Mouse (Mus musculus): ENCODE measurements at regions not wholly inside any gene's neighbourhood (a gene's known extent, or its start where the extent isn't known, plus 50 kb on each side); places are given as distances from the start of the nearest gene placed in this dataset.

GRCm38 (mm10) chr3:142965604-142966003 lies 83.8 kb upstream of the Pkn2 start:
- Histone ChIP-seq H3K4me2 (ENCODE audit: low read depth) (no peak overlapping the region), H3K4me3 (ENCODE audit: insufficient read depth in 1 of 2, low read depth in 2 of 2, low read length in 2 of 2) (no peak overlapping the region), H3K4me1 (replicated peaks; ENCODE audit: control insufficient read depth in 2 of 2, insufficient read depth in 2 of 2, low read length in 1 of 2) (no peaks in the 10 kb centered on the region), H3K27ac (no peak overlapping the region), H3K36me3 (replicated peaks; ENCODE audit: control insufficient read depth, insufficient read depth, low read depth) (no peaks in the 10 kb centered on the region), H3K27me3 (ENCODE audit: control insufficient read depth, insufficient read depth, low read length) (no peaks in the 10 kb centered on the region), H3K9ac (replicated peaks) (no peak overlapping the region), H3K9me3 (ENCODE audit: control insufficient read depth, low read length) (no peaks in the 10 kb centered on the region)
- TF ChIP-seq CTCF (IDR thresholded peaks at IDR 0.05; ENCODE audit: low read depth) (no peak), EP300 (IDR thresholded peaks at IDR 0.05; ENCODE audit: low read depth) (no peak)
- DNase-seq (ENCODE audit: low read depth in 3 of 3, low spot score in 3 of 3): no peak
- no peak for ATAC-seq (ENCODE audit: insufficient read depth)
- WGBS (ENCODE audit: insufficient replicate concordance): 58% methylated on average over 4 of the region's 4 CpGs

- no peak overlapping the region for H3K27ac ChIP-seq
- H3K36me3 ChIP-seq (replicated peaks; ENCODE audit: control insufficient read depth, insufficient read depth, low read depth): no peaks in the 10 kb centered on the region
- no peak for ATAC-seq (ENCODE audit: insufficient read depth)
- H3K4me2 ChIP-seq (ENCODE audit: low read depth): no peak overlapping the region
- no peak for DNase-seq (ENCODE audit: low read depth in 3 of 3, low spot score in 3 of 3)
- H3K9ac ChIP-seq (replicated peaks): no peak overlapping the region
- no peaks in the 10 kb centered on the region for H3K9me3 ChIP-seq (ENCODE audit: control insufficient read depth, low read length)
- 75% methylated on average over 4 of the region's 4 CpGs for WGBS (ENCODE audit: insufficient replicate concordance)
- no peak overlapping the region for H3K4me3 ChIP-seq (ENCODE audit: insufficient read depth in 1 of 2, low read depth in 2 of 2, low read length in 2 of 2)
- no peak for TF ChIP-seq CTCF (IDR thresholded peaks at IDR 0.05; ENCODE audit: low read depth)
- no peak for TF ChIP-seq EP300 (IDR thresholded peaks at IDR 0.05; ENCODE audit: low read depth)
- no peaks in the 10 kb centered on the region for H3K27me3 ChIP-seq (ENCODE audit: control insufficient read depth, insufficient read depth, low read length)
- H3K4me1 ChIP-seq (replicated peaks; ENCODE audit: control insufficient read depth in 2 of 2, insufficient read depth in 2 of 2, low read length in 1 of 2): no peaks in the 10 kb centered on the region
These were observed 82.1 kb upstream of the Pkn2 start for GRCm38 (mm10) chr3:142963818-142964372.

GRCm38 (mm10) chr3:142957768-142958167 lies 76.0 kb upstream of the Pkn2 start:
- Histone ChIP-seq H3K9me3 (ENCODE audit: control insufficient read depth, low read length) (no peaks in the 10 kb centered on the region), H3K4me3 (ENCODE audit: insufficient read depth in 1 of 2, low read depth in 2 of 2, low read length in 2 of 2) (no peak overlapping the region), H3K4me2 (ENCODE audit: low read depth) (no peak overlapping the region), H3K9ac (replicated peaks) (no peak overlapping the region), H3K36me3 (replicated peaks; ENCODE audit: control insufficient read depth, insufficient read depth, low read depth) (no peaks in the 10 kb centered on the region), H3K27me3 (ENCODE audit: control insufficient read depth, insufficient read depth, low read length) (no peaks in the 10 kb centered on the region), H3K27ac (no peak overlapping the region), H3K4me1 (replicated peaks; ENCODE audit: control insufficient read depth in 2 of 2, insufficient read depth in 2 of 2, low read length in 1 of 2) (no peaks in the 10 kb centered on the region)
- DNase-seq (ENCODE audit: low read depth in 3 of 3, low spot score in 3 of 3) (no peak), ATAC-seq (ENCODE audit: insufficient read depth) (no peak)
- TF ChIP-seq CTCF (IDR thresholded peaks at IDR 0.05; ENCODE audit: low read depth): no peak
- no peak for TF ChIP-seq EP300 (IDR thresholded peaks at IDR 0.05; ENCODE audit: low read depth)
- WGBS (ENCODE audit: insufficient replicate concordance): 68% methylated on average over 8 of the region's 8 CpGs

- H3K27me3 ChIP-seq (ENCODE audit: control insufficient read depth, insufficient read depth, low read length): no peaks in the 10 kb centered on the region
- no peak overlapping the region for H3K4me3 ChIP-seq (ENCODE audit: insufficient read depth in 1 of 2, low read depth in 2 of 2, low read length in 2 of 2)
- TF ChIP-seq EP300 (IDR thresholded peaks at IDR 0.05; ENCODE audit: low read depth) (no peak), CTCF (IDR thresholded peaks at IDR 0.05; ENCODE audit: low read depth) (peak; percentile 81)
- no peak overlapping the region for H3K9ac ChIP-seq (replicated peaks)
- no peaks in the 10 kb centered on the region for H3K4me1 ChIP-seq (replicated peaks; ENCODE audit: control insufficient read depth in 2 of 2, insufficient read depth in 2 of 2, low read length in 1 of 2)
- no peak overlapping the region for H3K27ac ChIP-seq
- H3K36me3 ChIP-seq (replicated peaks; ENCODE audit: control insufficient read depth, insufficient read depth, low read depth): no peaks in the 10 kb centered on the region
- DNase-seq (ENCODE audit: low read depth in 3 of 3, low spot score in 3 of 3) (peak; percentile 11 to 27 (median 23)), ATAC-seq (ENCODE audit: insufficient read depth) (no peak)
- WGBS (ENCODE audit: insufficient replicate concordance): 23% methylated on average over 7 of the region's 7 CpGs
- no peaks in the 10 kb centered on the region for H3K9me3 ChIP-seq (ENCODE audit: control insufficient read depth, low read length)
- H3K4me2 ChIP-seq (ENCODE audit: low read depth): no peak overlapping the region
These were observed 67.0 kb upstream of the Pkn2 start for GRCm38 (mm10) chr3:142948771-142949170.

- no peak for ATAC-seq (ENCODE audit: insufficient read depth)
- Histone ChIP-seq H3K9me3 (ENCODE audit: control insufficient read depth, low read length) (no peaks in the 10 kb centered on the region), H3K4me3 (ENCODE audit: insufficient read depth in 1 of 2, low read depth in 2 of 2, low read length in 2 of 2) (no peak overlapping the region), H3K4me1 (replicated peaks; ENCODE audit: control insufficient read depth in 2 of 2, insufficient read depth in 2 of 2, low read length in 1 of 2) (no peaks in the 10 kb centered on the region), H3K4me2 (ENCODE audit: low read depth) (no peak overlapping the region), H3K27ac (no peak overlapping the region), H3K36me3 (replicated peaks; ENCODE audit: control insufficient read depth, insufficient read depth, low read depth) (no peaks in the 10 kb centered on the region), H3K27me3 (ENCODE audit: control insufficient read depth, insufficient read depth, low read length) (no peaks in the 10 kb centered on the region), H3K9ac (replicated peaks) (no peak overlapping the region)
- TF ChIP-seq EP300 (IDR thresholded peaks at IDR 0.05; ENCODE audit: low read depth) (no peak), CTCF (IDR thresholded peaks at IDR 0.05; ENCODE audit: low read depth) (no peak)
- 51% methylated on average over 6 of the region's 6 CpGs for whole genome bisulfite sequencing (ENCODE audit: insufficient replicate concordance)
- no peak for DNase-seq (ENCODE audit: low read depth in 3 of 3, low spot score in 3 of 3)
These were observed 59.7 kb upstream of the Pkn2 start for GRCm38 (mm10) chr3:142941319-142942024.
